Mouse (Mus musculus) left cerebral cortex, postnatal 14 days (tissue): ENCODE measurements at regions not wholly inside any gene's neighbourhood (a gene's known extent, or its start where the extent isn't known, plus 50 kb on each side); places are given as distances from the start of the nearest gene placed in this dataset.
A peak's percentile ranks its signal among the peaks of the same experiment; 100 is the strongest.

Source experiments
- DNase-seq, 2 experiments: peaks; one replicate each; pipeline ENCODE4 v3.0.0; 2021 to 2022; ENCODE audit warnings: low spot score in 2 of 2, mixed read lengths in 1 of 2
- intact Hi-C: fragments of 180-260 bp; cut with DNase I; formaldehyde crosslinking; loops from one replicate; pipeline ENCODE4 v1.15.1; 2025

GRCm38 (mm10) chr12:35329699-35330098, 205.1 kb downstream of the Ahr start:
- intact Hi-C loops = no loop called here
- DNase-seq = no peak

DNA sequence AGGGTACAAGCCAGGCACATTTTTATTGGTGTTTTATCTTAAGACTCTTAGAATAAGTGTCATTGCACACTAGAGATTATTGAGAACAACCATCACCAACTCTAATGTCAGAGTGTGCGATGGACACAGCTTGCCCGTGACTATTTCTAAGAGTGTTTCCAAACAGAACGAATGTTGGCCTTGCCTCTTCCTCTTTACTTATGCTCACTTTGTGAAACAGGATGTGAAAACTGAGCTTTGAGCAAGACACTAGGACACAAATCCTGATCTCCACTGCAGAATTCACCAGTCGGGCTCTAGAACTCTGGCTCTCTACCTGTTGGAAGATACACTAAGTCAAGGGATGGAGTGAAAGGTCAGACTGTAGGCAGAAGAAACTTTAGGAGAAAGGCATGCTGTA, 215.3 kb downstream of the Ahr start:
- intact Hi-C loops = loop anchor here (10.0 kb wide), 1 partner anchor 195 kb away; no protein-coding TSS in a partner anchor
- DNase-seq = no peak

DNA sequence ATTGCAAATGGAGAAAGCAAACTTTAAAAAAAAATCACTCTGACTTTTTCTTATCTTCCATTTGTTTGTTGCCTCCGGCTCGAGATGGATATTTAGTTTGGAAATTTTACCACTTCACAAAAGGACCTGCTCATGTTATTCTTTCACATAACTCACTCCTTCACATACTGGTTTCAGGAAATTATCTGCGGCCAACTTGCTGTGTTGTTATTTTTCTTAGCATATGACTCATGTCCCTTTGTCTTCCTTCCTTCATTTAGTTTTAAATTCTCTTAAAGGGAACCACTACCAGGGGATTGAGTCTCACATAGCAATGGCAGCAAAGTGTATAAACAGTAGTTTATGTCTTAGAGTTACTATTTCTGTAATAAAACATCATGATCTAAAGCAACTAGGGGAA, 217.8 kb downstream of the Ahr start:
- intact Hi-C loops = loop anchor here (10.0 kb wide), 1 partner anchor 198 kb away; no protein-coding TSS in a partner anchor
- DNase-seq = no peak

- no peak for DNase-seq
- intact Hi-C loops = loop anchor here (5.0 to 10.0 kb wide), 2 partner anchors 201 to 573 kb away; no protein-coding TSS in a partner anchor
Measured at GRCm38 (mm10) chr12:35314035-35314434, 220.8 kb downstream of the Ahr start.

GRCm38 (mm10) chr12:35313191-35313925, 221.5 kb downstream of the Ahr start:
- intact Hi-C loops = loop anchor here (5.0 to 10.0 kb wide), 2 partner anchors 201 to 574 kb away; no protein-coding TSS in a partner anchor
- peak in 1 of 2 experiments; percentile 16 for DNase-seq

DNA sequence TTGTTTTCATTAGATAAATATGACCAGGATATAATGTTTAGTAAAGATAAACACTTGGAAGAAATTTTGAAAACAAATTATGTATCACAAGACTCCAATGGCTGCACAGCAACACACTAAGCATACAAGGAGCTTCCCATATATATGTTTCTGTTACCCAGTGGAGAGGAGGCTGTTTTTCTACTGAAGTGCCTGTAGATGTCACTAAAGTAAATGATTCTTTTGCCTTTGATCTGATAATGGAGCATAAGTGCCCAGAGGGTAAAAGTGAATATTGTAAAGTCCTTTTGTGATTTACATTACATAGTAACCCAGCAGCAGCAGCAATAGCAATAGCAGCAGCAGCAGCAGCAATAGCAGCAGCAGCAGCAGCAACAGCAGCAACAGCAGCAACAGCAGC, 226.3 kb downstream of the Ahr start:
- intact Hi-C loops = loop anchor here (5.0 kb wide), 1 partner anchor 524 kb away; no protein-coding TSS in a partner anchor
- DNase-seq = peak in 1 of 2 experiments; percentile 23

- no peak for DNase-seq
- intact Hi-C loops = no loop called here
Measured at GRCm38 (mm10) chr12:35303764-35304717, 230.8 kb downstream of the Ahr start.

DNA sequence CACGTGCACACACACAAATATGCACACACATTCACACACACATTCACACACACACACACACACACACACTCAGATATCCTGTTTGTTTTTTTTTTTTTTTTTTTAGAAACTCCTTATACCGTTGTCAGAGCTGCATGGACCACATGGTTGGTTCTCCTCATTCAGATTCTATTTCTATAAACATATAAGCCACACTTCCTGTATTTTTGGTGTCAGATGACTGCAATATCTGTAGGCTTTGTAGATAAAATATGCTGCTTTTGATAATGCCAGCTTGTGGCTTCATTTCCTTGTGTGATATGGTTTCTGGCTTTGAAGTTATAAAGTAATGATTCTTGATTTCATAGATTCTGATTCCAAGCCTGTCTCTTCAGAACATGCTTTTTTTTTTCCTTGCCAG, 231.7 kb downstream of the Ahr start:
- intact Hi-C loops = no loop called here
- DNase-seq = no peak

- intact Hi-C loops = no loop called here
- no peak for DNase-seq
Measured at GRCm38 (mm10) chr12:35294668-35295067, 240.2 kb downstream of the Ahr start.

GRCm38 (mm10) chr12:35293566-35293965, 241.3 kb downstream of the Ahr start:
- intact Hi-C loops = no loop called here

GRCm38 (mm10) chr12:35291941-35292341, 242.9 kb downstream of the Ahr start:
- intact Hi-C loops = no loop called here
- DNase-seq = no peak

More at GRCm38 (mm10) chr12:35293566-35293965, 241.3 kb downstream of the Ahr start:
- no peak for DNase-seq

GRCm38 (mm10) chr12:35287974-35288373, 241.0 kb downstream of the Snx13 start:
- DNase-seq = no peak
- intact Hi-C loops = no loop called here

DNA sequence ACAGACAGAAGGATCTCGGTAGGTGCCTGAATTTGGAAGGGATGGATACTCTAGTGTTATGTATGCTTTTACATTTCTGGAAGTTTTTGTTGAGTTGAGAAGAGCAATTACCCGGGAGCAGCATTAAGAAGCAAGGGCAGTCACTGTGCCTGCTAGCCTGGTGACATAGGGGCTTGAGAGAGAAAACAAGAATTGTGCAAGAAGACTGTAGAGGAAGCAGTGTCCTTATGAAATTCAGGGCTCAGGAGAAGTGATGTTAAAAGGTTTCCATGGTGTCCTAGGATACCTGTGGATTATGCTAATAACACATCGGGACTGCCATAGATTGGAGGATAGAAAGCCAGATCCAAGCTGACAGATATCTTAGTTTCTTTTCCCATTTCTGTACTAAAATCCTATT, 240.6 kb downstream of the Snx13 start:
- intact Hi-C loops = no loop called here
- no peak for DNase-seq

- no peak for DNase-seq
- intact Hi-C loops = no loop called here
Measured at GRCm38 (mm10) chr12:35286974-35287553, 240.1 kb downstream of the Snx13 start.

DNA sequence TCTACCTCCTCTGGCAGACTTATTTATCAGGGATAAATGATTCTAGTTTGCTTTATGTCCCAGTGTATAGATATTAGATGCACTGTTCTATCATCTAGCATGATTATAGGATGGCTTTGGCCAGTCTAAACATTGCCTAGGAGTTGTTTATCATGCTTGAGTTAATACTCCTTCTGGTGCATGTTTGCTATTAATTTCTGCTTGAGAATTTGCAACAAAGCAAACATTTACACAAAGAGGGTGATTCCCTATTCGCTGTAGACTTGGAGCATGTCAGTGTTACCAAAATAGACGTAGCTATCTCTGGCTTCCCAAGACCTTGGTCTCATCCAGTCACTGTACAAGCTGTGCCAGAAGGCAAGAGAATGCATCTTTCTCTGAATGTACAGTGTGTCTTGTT, 237.4 kb downstream of the Snx13 start:
- DNase-seq = no peak
- intact Hi-C loops = no loop called here

DNA sequence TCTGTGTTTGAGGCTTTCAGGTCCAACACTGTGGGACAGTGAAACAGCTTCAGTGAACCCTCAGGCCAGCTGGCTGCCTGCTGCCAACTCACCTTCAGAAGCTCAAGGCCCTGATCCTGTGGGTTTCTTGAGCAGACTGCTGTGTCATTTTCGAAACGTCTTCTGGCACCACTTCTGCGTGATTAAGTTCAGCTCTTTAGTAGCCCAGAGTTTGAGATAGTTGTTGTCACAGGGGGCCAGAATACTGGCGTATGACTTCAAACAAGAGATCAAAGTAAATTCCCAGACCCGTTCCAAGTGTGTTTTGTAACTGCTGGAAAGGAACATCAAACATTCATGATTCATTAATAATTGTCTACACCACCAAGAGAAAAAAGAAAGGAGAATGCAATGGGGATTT, 236.9 kb downstream of the Snx13 start:
- DNase-seq = no peak
- intact Hi-C loops = no loop called here

GRCm38 (mm10) chr12:35283407-35283806, 236.4 kb downstream of the Snx13 start:
- intact Hi-C loops = no loop called here
- no peak for DNase-seq

DNA sequence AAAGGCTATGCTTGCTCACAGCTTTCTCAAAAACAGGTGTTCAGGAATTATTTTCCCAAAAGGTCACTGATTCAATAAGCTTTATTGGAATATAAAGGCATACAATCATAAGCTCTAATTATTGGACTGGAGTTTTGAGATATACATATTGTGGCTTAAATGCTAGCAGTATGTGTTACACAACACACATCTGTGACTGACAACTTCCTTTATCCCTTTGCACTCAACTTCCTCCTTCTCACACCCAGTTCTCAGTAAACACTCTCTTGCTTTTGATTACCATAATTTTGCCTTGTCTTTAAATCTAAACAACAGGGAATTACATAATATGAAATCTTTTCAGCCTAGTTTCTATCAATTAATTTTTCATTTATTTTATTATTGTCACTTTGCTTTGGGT, 222.5 kb downstream of the Snx13 start:
- no peak for DNase-seq
- intact Hi-C loops = no loop called here

GRCm38 (mm10) chr12:35268006-35268405, 221.0 kb downstream of the Snx13 start:
- intact Hi-C loops = no loop called here
- DNase-seq = no peak
